Mouse (Mus musculus): ENCODE measurements at regions not wholly inside any gene's neighbourhood (a gene's known extent, or its start where the extent isn't known, plus 50 kb on each side); places are given as distances from the start of the nearest gene placed in this dataset.

DNA sequence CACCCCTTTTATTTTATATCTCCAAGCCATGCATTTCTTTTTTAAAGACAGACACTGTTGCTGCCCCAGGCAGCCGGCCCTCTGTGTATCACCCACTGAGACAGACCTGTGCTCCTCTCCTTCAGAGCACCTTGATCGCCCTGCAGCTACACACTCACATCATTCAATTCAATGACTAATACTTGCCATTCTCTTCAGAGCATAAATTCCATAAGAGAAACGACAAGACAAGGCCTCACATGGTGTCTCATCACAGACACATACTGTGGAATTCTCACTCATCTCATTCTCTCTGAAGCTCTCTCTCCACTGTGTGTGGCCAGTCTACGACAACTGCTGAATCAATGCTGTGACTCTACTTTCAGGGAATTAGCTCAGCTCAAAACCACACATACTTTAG, 94.6 kb upstream of the 4933412E24Rik start:
- no peak for DNase-seq (ENCODE audit: low spot score in 2 of 2)

DNA sequence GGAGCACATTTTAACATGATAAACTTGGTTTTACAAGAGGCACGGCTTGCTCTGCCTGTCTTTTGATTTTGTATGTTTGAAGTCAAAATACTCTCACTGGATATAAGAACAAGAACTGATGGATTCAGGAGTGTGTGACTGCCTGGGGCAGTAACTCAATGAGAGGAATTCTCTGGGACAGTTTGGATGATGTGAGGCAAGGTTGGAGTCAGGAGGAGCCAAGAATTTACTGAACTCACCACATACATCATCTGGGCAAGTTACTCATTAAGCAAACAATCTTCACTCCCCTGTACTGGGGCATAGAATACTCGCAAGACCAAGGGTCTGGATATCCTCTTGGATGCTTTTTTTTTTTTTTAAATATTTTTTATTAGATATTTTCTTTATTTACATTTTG, 87.7 kb upstream of the 4933412E24Rik start:
- DNase-seq (ENCODE audit: low spot score in 2 of 2): no peak

DNA sequence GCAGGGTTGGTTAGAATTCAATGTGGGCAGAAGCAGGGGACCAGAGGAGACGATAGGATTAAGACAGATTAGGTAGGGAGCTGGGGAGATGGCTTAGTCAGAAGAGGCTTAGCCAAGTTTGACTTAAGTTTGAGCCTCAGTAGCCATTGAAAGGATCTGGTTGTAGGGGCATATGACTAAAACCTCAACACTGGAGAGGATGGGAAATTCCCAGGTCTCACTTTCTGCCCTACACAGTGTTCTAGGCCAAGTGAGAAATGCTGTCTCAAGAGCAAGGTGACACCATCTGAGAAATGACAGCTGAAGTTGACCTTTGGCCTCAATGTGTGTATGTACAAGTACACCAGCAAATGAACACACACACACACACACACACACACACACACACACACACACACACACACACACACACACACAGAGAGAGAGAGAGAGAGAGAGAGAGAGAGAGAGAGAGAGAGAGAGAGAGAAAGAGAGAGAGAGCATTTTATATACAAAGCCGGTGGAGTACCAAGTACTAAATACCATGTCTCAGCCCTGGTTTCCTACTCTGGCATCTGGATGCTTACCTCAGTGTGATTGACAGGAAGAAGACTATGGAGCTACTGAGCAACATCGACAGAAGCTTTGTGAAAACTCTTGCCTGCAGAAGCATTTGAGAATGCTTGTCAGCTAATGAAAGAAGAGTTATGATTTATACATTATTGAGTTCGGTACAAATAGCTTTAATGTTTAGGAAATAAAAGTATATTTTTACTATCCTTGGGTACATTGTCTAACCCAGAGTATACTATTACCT, 85.3 kb upstream of the 4933412E24Rik start:
- DNase-seq (ENCODE audit: low spot score in 2 of 2): no peak

DNA sequence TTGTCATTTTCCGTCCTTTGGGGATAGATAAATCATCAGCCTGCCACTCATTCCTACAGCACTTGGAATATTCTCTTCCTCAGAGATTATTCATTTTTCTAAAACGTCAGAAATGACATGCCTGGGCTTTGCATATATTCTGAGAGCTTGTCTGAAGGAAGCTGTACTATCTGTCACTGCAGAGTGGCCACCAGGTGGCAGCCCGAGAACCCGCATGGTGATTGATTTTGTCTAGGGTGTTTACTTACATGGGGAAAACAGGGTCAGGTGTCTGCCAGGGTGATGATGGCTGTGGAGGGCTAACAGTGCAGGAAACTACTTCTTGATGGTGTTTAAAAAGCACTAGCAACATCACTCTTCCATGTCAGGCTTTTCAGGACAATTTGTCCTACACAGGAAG, 80.7 kb upstream of the 4933412E24Rik start:
- peak; percentile 56 to 86 for DNase-seq (ENCODE audit: low spot score in 2 of 2)

DNA sequence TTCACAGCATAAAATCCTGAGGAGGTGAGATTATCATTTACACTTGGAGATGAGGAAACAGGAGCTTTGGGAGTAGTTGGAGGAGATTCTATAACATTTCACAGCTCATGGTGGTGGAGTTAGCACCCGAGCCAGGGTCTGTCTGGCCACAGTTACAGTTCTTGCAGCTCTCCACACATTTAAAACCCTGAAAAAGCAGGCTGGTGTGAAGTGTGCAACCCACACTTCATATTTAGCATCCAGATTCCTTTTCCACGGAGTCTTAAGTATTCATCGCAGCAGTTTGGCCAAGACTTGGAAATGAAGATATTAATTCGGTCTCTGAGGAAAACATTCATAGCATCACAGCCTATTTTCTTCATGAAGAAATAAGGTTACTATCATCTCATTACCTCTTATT, 79.7 kb upstream of the 4933412E24Rik start:
- DNase-seq (ENCODE audit: low spot score in 2 of 2): no peak

DNA sequence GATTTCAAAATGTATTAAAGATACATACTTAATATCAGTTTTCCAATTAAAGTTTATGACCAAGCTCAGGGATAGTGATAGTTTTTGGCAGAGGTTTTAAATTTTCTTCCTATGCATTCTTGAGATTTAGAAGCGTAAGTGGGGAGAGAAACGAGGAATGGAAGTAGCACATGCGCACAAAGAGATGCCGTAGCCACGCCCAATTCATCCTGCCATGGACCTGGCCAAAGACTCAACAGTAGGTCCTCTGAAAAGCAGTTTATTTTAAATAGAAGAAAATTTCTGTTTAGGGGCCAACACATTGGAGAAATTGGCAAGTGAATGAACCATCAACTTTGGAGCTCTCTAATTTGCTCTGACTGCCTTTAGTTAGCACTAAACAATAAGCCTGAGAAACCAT, 73.5 kb upstream of the 4933412E24Rik start:
- no peak for DNase-seq (ENCODE audit: low spot score in 2 of 2)

DNA sequence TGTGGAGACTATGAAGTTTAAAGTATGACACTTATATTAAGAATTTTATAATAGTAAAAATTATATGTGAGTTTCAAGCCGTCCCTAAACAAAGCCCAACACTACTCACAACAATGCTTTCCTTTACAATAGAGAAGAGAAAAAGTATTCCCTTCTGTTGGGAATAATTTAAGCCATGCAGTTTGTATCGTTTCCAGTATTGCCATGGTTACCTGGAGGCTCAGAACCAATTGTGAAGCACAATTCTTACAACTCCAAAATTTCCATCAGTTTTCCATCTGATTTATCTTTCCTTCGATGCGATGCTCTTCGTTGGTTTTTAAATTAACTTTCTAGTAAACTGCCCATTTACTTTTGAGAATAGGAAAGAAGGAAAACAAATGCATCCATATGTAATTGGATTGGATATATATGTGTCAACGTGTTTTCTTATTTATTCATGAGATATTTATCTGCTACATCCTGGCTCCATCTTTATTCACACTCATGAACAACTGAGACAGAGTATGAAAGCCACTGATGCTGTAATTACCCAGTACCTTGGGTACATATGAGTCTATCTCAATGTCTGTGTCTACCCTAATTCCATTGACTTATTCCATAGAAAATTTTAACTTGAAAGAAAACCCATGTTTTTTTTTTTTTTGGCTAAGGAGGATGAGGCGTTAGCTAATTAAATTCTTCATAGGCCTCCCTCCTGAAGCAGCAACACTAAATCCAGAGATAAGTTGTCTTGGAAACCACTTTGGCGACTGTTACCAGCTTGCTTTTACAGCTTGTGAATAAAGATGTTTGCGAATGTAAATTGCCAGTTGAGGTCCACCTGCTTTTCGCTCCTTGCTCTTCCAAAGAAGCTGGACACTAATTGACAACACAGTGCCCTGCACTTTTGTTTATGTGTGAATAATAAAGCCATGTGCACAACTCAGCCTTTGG, 72.8 kb upstream of the 4933412E24Rik start:
- peak in 1 of 2 experiments; percentile 37 for DNase-seq (ENCODE audit: low spot score in 2 of 2)
